Mouse (Mus musculus) frontal cortex, postnatal 25 days (tissue): ENCODE results near the gene Hist1h4f.
"Not testable (repeated sequence)": the region's sequence is repeated elsewhere in the genome, so short reads cannot be mapped to it uniquely, and the experiment has no call there.

Experiments used
- DNase-seq, 2 experiments: peaks; one replicate each; pipeline ENCODE4 v3.0.0; 2022; ENCODE audit warnings: low spot score in 2 of 2

Hist1h4f gene

GRCm38 (mm10) chr13:23554925-23555838, 3.7 kb upstream of the Hist1h4f start:
- DNase-seq, result peak; percentile 67 to 71

GRCm38 (mm10) chr13:23554393-23554792, 2.9 kb upstream of the Hist1h4f start:
- no peak for DNase-seq

GRCm38 (mm10) chr13:23552962-23553361, 1.5 kb upstream of the Hist1h4f start, which contains the start of gene Hist1h1d:
TSS of gene Hist1h1d (plus strand) at chr13:23553262.
- no peak for DNase-seq

- no peak for DNase-seq
Measured at GRCm38 (mm10) chr13:23551931-23552914, 775 bp upstream of the Hist1h4f start.

- no peak for DNase-seq
Measured at GRCm38 (mm10) chr13:23550761-23551145, 695 bp downstream of the Hist1h4f start.

- no peak for DNase-seq
Measured at GRCm38 (mm10) chr13:23546694-23547093, 4.8 kb downstream of the Hist1h4f start.

- not testable (repeated sequence) for DNase-seq
Measured at GRCm38 (mm10) chr13:23544787-23545120, 6.7 kb downstream of the Hist1h4f start.

- peak; percentile 49 to 66 for DNase-seq
Measured at GRCm38 (mm10) chr13:23543965-23544786, 7.3 kb downstream of the Hist1h4f start, which contains the start of gene Hist1h3f. TSS of gene Hist1h3f (plus strand) at chr13:23544052.

- DNase-seq, result peak in 1 of 2 experiments; percentile 44
Measured at GRCm38 (mm10) chr13:23542999-23543607, 8.3 kb downstream of the Hist1h4f start, which contains the start of gene Hist1h2bh. TSS of gene Hist1h2bh (minus strand) at chr13:23543392.

- DNase-seq, result not testable (repeated sequence)
Measured at GRCm38 (mm10) chr13:23542225-23542980, 9.0 kb downstream of the Hist1h4f start.

GRCm38 (mm10) chr13:23541497-23541896, 10.0 kb downstream of the Hist1h4f start:
- DNase-seq, result no peak

GRCm38 (mm10) chr13:23539821-23540220, 11.6 kb downstream of the Hist1h4f start:
- not testable (repeated sequence) for DNase-seq

- DNase-seq, result no peak
Measured at GRCm38 (mm10) chr13:23538249-23538648, 13.2 kb downstream of the Hist1h4f start.

GRCm38 (mm10) chr13:23537006-23537710, 14.3 kb downstream of the Hist1h4f start:
- no peak for DNase-seq

GRCm38 (mm10) chr13:23536076-23536822, 15.2 kb downstream of the Hist1h4f start:
- no peak for DNase-seq

- DNase-seq, result peak; percentile 78 to 82
Measured at GRCm38 (mm10) chr13:23535137-23536075, 16.0 kb downstream of the Hist1h4f start, which contains the start of gene Hist1h3g. TSS of gene Hist1h3g (plus strand) at chr13:23535422.
